Mouse (Mus musculus) stomach, embryonic 15.5 days (tissue): Measurements from ENCODE around the gene Paqr3. TPM values are rescaled to one million over a fixed set of nuclear protein-coding genes. Genes with fewer than 3 reads are reported as not detected.

Experiments
- ATAC-seq: fragments of 200-750 bp; cut with Nextera tagmentation; 2 replicates; pipeline ENCODE4 v1.8.0; 2017; ENCODE audit warnings: low read depth, moderate number of reproducible peaks, moderate TSS enrichment; ENCODE audit not compliant: insufficient read depth, low FRiP score
- H3K27ac ChIP-seq: fragments of 300-500 bp; sonication (generic); 2 replicates; pipeline ENCODE4 v1.5.1; 2015; ENCODE audit warnings: mild to moderate bottlenecking, inconsistent platforms
- H3K27me3 ChIP-seq: fragments of 300-500 bp; sonication (generic); replicated peaks from 2 replicates; pipeline ENCODE4 v1.6.1; 2015; ENCODE audit warnings: inconsistent platforms
- H3K36me3 ChIP-seq: fragments of 300-500 bp; sonication (generic); 2 replicates; pipeline ENCODE4 v1.6.1; 2015; ENCODE audit warnings: inconsistent platforms
- H3K4me1 ChIP-seq: fragments of 300-500 bp; sonication (generic); 2 replicates; pipeline ENCODE4 v1.6.1; 2015; ENCODE audit warnings: inconsistent platforms
- H3K4me2 ChIP-seq: fragments of 300-500 bp; sonication (generic); 2 replicates; pipeline ENCODE4 v1.6.1; 2015; ENCODE audit warnings: mild to moderate bottlenecking, inconsistent platforms
- H3K4me3 ChIP-seq: fragments of 300-500 bp; sonication (generic); replicated peaks from 2 replicates; pipeline ENCODE4 v1.5.1; 2015; ENCODE audit warnings: inconsistent platforms
- H3K9ac ChIP-seq: fragments of 300-500 bp; sonication (generic); 2 replicates; pipeline ENCODE4 v1.6.1; 2015; ENCODE audit warnings: inconsistent platforms
- H3K9me3 ChIP-seq: fragments of 300-500 bp; sonication (generic); 2 replicates; pipeline ENCODE4 v1.6.1; 2016; ENCODE audit warnings: inconsistent platforms
- WGBS: fragments of 180-500 bp; shearing (Covaris S2); methylation state at CpG from one replicate; pipeline ENCODE4 v1.1.7; 2015; 5-methylcytosine and 5-hydroxymethylcytosine counted together
- polyA plus RNA-seq: library from polyadenylated mRNA; unstranded; fragments of >200 nt; fragmentation: Nextera tagmentation; extraction: Ambion mirVana; gene quantifications from 2 replicates; pipeline ENCODE4 v1.2.1, GENCODE M21; 2015

The Paqr3 gene
- polyA plus RNA-seq, 1 experiment from 2014 or later: 2.5 TPM

GRCm38 (mm10) chr5:97099954-97100353, 11.4 kb downstream of the Paqr3 start:
- 89% methylated on average over 8 of the region's 8 CpGs for WGBS
- H3K4me3 ChIP-seq: no peak overlapping the region
- no peaks in the 10 kb centered on the region for H3K27me3 ChIP-seq
- no peak overlapping the region for H3K9ac ChIP-seq
- no peak overlapping the region for H3K27ac ChIP-seq
- H3K9me3 ChIP-seq: no peaks in the 10 kb centered on the region
- H3K4me2 ChIP-seq: no peak overlapping the region
- no peak for ATAC-seq
- no peaks in the 10 kb centered on the region for H3K36me3 ChIP-seq
- no peaks in the 10 kb centered on the region for H3K4me1 ChIP-seq

- Histone ChIP-seq H3K4me2 (no peak overlapping the region), H3K9me3 (no peaks in the 10 kb centered on the region), H3K36me3 (no peaks in the 10 kb centered on the region), H3K27ac (no peak overlapping the region), H3K4me3 (no peak overlapping the region), H3K27me3 (no peaks in the 10 kb centered on the region), H3K4me1 (no peaks in the 10 kb centered on the region), H3K9ac (no peak overlapping the region)
- ATAC-seq: no peak
- WGBS: 71% methylated on average over 9 of the region's 9 CpGs
Measured at GRCm38 (mm10) chr5:97097631-97098041, 13.8 kb downstream of the Paqr3 start.

- no peaks in the 10 kb centered on the region for H3K9me3 ChIP-seq
- H3K4me3 ChIP-seq: no peak overlapping the region
- H3K9ac ChIP-seq: no peak overlapping the region
- no peaks in the 10 kb centered on the region for H3K4me1 ChIP-seq
- H3K27me3 ChIP-seq: no peaks in the 10 kb centered on the region
- no peaks in the 10 kb centered on the region for H3K36me3 ChIP-seq
- H3K4me2 ChIP-seq: no peak overlapping the region
- no peak for ATAC-seq
- no peak overlapping the region for H3K27ac ChIP-seq
- WGBS: 48% methylated on average over 11 of the region's 13 CpGs
Measured at GRCm38 (mm10) chr5:97095335-97095734, 16.1 kb downstream of the Paqr3 start.

- Histone ChIP-seq H3K36me3 (no peaks in the 10 kb centered on the region; the same call in 1 of the 2 replicates), H3K4me1 (no peaks in the 10 kb centered on the region), H3K4me2 (no peak overlapping the region), H3K27ac (no peak overlapping the region), H3K27me3 (no peaks in the 10 kb centered on the region), H3K4me3 (no peak overlapping the region), H3K9me3 (no peaks in the 10 kb centered on the region), H3K9ac (no peak overlapping the region)
- no peak for ATAC-seq
- WGBS: 66% methylated on average over 8 of the region's 8 CpGs
Measured at GRCm38 (mm10) chr5:97092970-97093369, 18.4 kb downstream of the Paqr3 start.

GRCm38 (mm10) chr5:97090034-97090784, 21.2 kb downstream of the Paqr3 start:
- Histone ChIP-seq H3K9me3 (no peaks in the 10 kb centered on the region), H3K9ac (no peak overlapping the region), H3K4me1 (no peaks in the 10 kb centered on the region), H3K27ac (no peak overlapping the region), H3K4me2 (no peak overlapping the region), H3K36me3 (peaks cover 12% of the 10 kb centered on the region; the same call in 1 of the 2 replicates), H3K27me3 (no peaks in the 10 kb centered on the region), H3K4me3 (no peak overlapping the region)
- no peak for ATAC-seq
- 63% methylated on average over 6 of the region's 6 CpGs for WGBS

- no peaks in the 10 kb centered on the region for H3K27me3 ChIP-seq
- no peak overlapping the region for H3K27ac ChIP-seq
- no peaks in the 10 kb centered on the region for H3K4me1 ChIP-seq
- H3K36me3 ChIP-seq: peaks cover 12% of the 10 kb centered on the region; the same call in 1 of the 2 replicates
- 84% methylated on average over 3 of the region's 3 CpGs for WGBS
- no peak overlapping the region for H3K4me2 ChIP-seq
- no peak for ATAC-seq
- no peak overlapping the region for H3K9ac ChIP-seq
- H3K4me3 ChIP-seq: no peak overlapping the region
- no peaks in the 10 kb centered on the region for H3K9me3 ChIP-seq
Measured at GRCm38 (mm10) chr5:97089426-97089825, 22.0 kb downstream of the Paqr3 start.

GRCm38 (mm10) chr5:97088231-97088630, 23.2 kb downstream of the Paqr3 start:
- H3K4me2 ChIP-seq: no peak overlapping the region
- 76% methylated on average over 6 of the region's 6 CpGs for WGBS
- no peak overlapping the region for H3K4me3 ChIP-seq
- no peaks in the 10 kb centered on the region for H3K9me3 ChIP-seq
- H3K4me1 ChIP-seq: no peaks in the 10 kb centered on the region
- H3K27me3 ChIP-seq: no peaks in the 10 kb centered on the region
- no peak for ATAC-seq
- peaks cover 12% of the 10 kb centered on the region; the same call in 1 of the 2 replicates for H3K36me3 ChIP-seq
- no peak overlapping the region for H3K9ac ChIP-seq
- H3K27ac ChIP-seq: no peak overlapping the region

GRCm38 (mm10) chr5:97087746-97088145, 23.6 kb downstream of the Paqr3 start:
- H3K27ac ChIP-seq: no peak overlapping the region
- 91% methylated on average over 16 of the region's 16 CpGs for WGBS
- no peaks in the 10 kb centered on the region for H3K27me3 ChIP-seq
- no peak overlapping the region for H3K9ac ChIP-seq
- H3K4me3 ChIP-seq: no peak overlapping the region
- peaks cover 12% of the 10 kb centered on the region; the same call in 1 of the 2 replicates for H3K36me3 ChIP-seq
- no peaks in the 10 kb centered on the region for H3K4me1 ChIP-seq
- H3K9me3 ChIP-seq: no peaks in the 10 kb centered on the region
- ATAC-seq: no peak
- no peak overlapping the region for H3K4me2 ChIP-seq

GRCm38 (mm10) chr5:97087030-97087630, 24.3 kb downstream of the Paqr3 start:
- no peaks in the 10 kb centered on the region for H3K4me1 ChIP-seq
- WGBS: 85% methylated on average over 24 of the region's 24 CpGs
- no peak for ATAC-seq
- H3K9me3 ChIP-seq: no peaks in the 10 kb centered on the region
- no peak overlapping the region for H3K9ac ChIP-seq
- H3K36me3 ChIP-seq: peaks cover 12% of the 10 kb centered on the region; the same call in 1 of the 2 replicates
- no peak overlapping the region for H3K27ac ChIP-seq
- no peak overlapping the region for H3K4me2 ChIP-seq
- no peak overlapping the region for H3K4me3 ChIP-seq
- H3K27me3 ChIP-seq: no peaks in the 10 kb centered on the region

GRCm38 (mm10) chr5:97085071-97085470, 26.3 kb downstream of the Paqr3 start:
- H3K27ac ChIP-seq: no peak overlapping the region
- 93% methylated on average over 6 of the region's 6 CpGs for WGBS
- H3K9ac ChIP-seq: no peak overlapping the region

GRCm38 (mm10) chr5:97084541-97084940, 26.9 kb downstream of the Paqr3 start:
- Histone ChIP-seq H3K27me3 (no peaks in the 10 kb centered on the region), H3K4me3 (no peak overlapping the region), H3K9me3 (no peaks in the 10 kb centered on the region), H3K9ac (no peak overlapping the region), H3K4me2 (no peak overlapping the region), H3K4me1 (no peaks in the 10 kb centered on the region), H3K36me3 (peaks cover 12% of the 10 kb centered on the region; the same call in 1 of the 2 replicates), H3K27ac (no peak overlapping the region)
- no peak for ATAC-seq
- 91% methylated on average over 4 of the region's 4 CpGs for WGBS

More at GRCm38 (mm10) chr5:97085071-97085470, 26.3 kb downstream of the Paqr3 start:
- ATAC-seq: no peak
- H3K4me2 ChIP-seq: no peak overlapping the region
- H3K4me1 ChIP-seq: no peaks in the 10 kb centered on the region
- H3K36me3 ChIP-seq: peaks cover 12% of the 10 kb centered on the region; the same call in 1 of the 2 replicates
- no peaks in the 10 kb centered on the region for H3K27me3 ChIP-seq
- H3K9me3 ChIP-seq: no peaks in the 10 kb centered on the region
- H3K4me3 ChIP-seq: no peak overlapping the region

- peaks cover 12% of the 10 kb centered on the region; the same call in 1 of the 2 replicates for H3K36me3 ChIP-seq
- no peaks in the 10 kb centered on the region for H3K9me3 ChIP-seq
- ATAC-seq: no peak
- 77% methylated on average over 6 of the region's 6 CpGs for WGBS
- H3K4me1 ChIP-seq: no peaks in the 10 kb centered on the region
- no peak overlapping the region for H3K27ac ChIP-seq
- H3K4me2 ChIP-seq: no peak overlapping the region
- H3K27me3 ChIP-seq: no peaks in the 10 kb centered on the region
- no peak overlapping the region for H3K4me3 ChIP-seq
- H3K9ac ChIP-seq: no peak overlapping the region
Measured at GRCm38 (mm10) chr5:97083701-97084100, 27.7 kb downstream of the Paqr3 start.
